Mouse (Mus musculus): ENCODE results near the gene Abcf2. TPM values are rescaled to one million over a fixed set of nuclear protein-coding genes. Genes with fewer than 3 reads are reported as not detected.
A peak's percentile ranks its signal among the peaks of the same experiment; 100 is the strongest.

Abcf2 gene
- total and polyA plus RNA-seq, 2 experiments from 2014 or later: 49.6 to 56.0 TPM

GRCm38 (mm10) chr5:24601071-24601835 is 24.0 kb upstream of the Abcf2 start:
- DNase-seq (ENCODE audit: low spot score) (no peak), ATAC-seq (ENCODE audit: insufficient read depth, low read depth) (0 out of 2 replicates have a peak, but pooled peaks have one; percentile 7)
- peak overlapping the region; percentile 98 for H3K27ac ChIP-seq (ENCODE audit: low read depth)
- no peaks in the 10 kb centered on the region for H3K36me3 ChIP-seq (replicated peaks; ENCODE audit: control insufficient read depth, insufficient read depth, low read length)
- peak overlapping the region; percentile 80 for H3K4me2 ChIP-seq (ENCODE audit: low read depth, low read length)
- H3K9me3 ChIP-seq (replicated peaks; ENCODE audit: control insufficient read depth, low read length): no peaks in the 10 kb centered on the region
- TF ChIP-seq CTCF (IDR thresholded peaks at IDR 0.05; ENCODE audit: low read depth): no peak
- no peak for TF ChIP-seq EP300 (IDR thresholded peaks at IDR 0.05; ENCODE audit: low read depth)
- 1% methylated on average over 33 of the region's 33 CpGs for whole genome bisulfite sequencing
- no peaks in the 10 kb centered on the region for H3K27me3 ChIP-seq (ENCODE audit: control insufficient read depth, insufficient read depth, low read length)
- H3K4me1 ChIP-seq (ENCODE audit: control insufficient read depth, insufficient read depth): peaks cover 39% of the 10 kb centered on the region
- H3K4me3 ChIP-seq (ENCODE audit: low read depth, low read length): peak overlapping the region; percentile 63
- H3K9ac ChIP-seq (replicated peaks; ENCODE audit: low read depth, low read length): peak overlapping the region; percentile 80

GRCm38 (mm10) chr5:24600236-24600635 is 23.0 kb upstream of the Abcf2 start:
- Histone ChIP-seq H3K27me3 (ENCODE audit: control insufficient read depth, insufficient read depth, low read length) (no peaks in the 10 kb centered on the region), H3K27ac (ENCODE audit: low read depth) (0 out of 2 replicates have a peak overlapping the region, but pooled peaks have one; percentile 98), H3K9me3 (replicated peaks; ENCODE audit: control insufficient read depth, low read length) (no peaks in the 10 kb centered on the region), H3K4me3 (ENCODE audit: low read depth, low read length) (no peak overlapping the region), H3K36me3 (replicated peaks; ENCODE audit: control insufficient read depth, insufficient read depth, low read length) (peaks cover 10% of the 10 kb centered on the region), H3K4me2 (ENCODE audit: low read depth, low read length) (peak overlapping the region; percentile 80; the same call in 1 of the 2 replicates), H3K4me1 (ENCODE audit: control insufficient read depth, insufficient read depth) (peaks cover 32% of the 10 kb centered on the region), H3K9ac (replicated peaks; ENCODE audit: low read depth, low read length) (no peak overlapping the region)
- ATAC-seq (ENCODE audit: insufficient read depth, low read depth) (no peak), DNase-seq (ENCODE audit: low spot score) (no peak)
- 44% methylated on average over 2 of the region's 2 CpGs for WGBS
- TF ChIP-seq EP300 (IDR thresholded peaks at IDR 0.05; ENCODE audit: low read depth) (no peak), CTCF (IDR thresholded peaks at IDR 0.05; ENCODE audit: low read depth) (no peak)

DNA sequence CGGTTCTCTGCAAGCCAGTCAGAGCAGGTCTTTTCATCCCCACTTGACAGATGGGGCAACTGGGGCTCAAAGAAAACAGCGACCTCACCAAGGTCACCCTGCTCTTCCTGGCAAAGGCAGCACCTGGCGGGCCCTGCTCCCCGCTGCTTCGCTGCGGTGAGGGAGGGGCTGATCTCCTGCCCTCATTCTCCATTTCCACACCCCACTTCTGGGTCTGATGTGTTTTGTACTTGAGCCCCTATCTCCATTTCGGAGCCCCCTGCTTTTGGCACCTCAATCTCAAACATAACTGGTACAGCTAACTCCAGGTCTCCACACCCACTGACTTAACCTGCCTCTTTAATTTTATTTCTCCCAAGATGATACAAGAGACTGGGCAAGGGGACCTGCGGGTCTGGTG is 21.9 kb upstream of the Abcf2 start:
- Histone ChIP-seq H3K4me1 (ENCODE audit: control insufficient read depth, insufficient read depth) (peaks cover 31% of the 10 kb centered on the region), H3K9ac (replicated peaks; ENCODE audit: low read depth, low read length) (0 out of 2 replicates have a peak overlapping the region, but pooled peaks have one; percentile 49), H3K4me3 (ENCODE audit: low read depth, low read length) (peak overlapping the region; percentile 44; the same call in 1 of the 2 replicates), H3K9me3 (replicated peaks; ENCODE audit: control insufficient read depth, low read length) (no peaks in the 10 kb centered on the region), H3K27me3 (ENCODE audit: control insufficient read depth, insufficient read depth, low read length) (no peaks in the 10 kb centered on the region), H3K4me2 (ENCODE audit: low read depth, low read length) (peak overlapping the region; percentile 78), H3K27ac (ENCODE audit: low read depth) (no peak overlapping the region), H3K36me3 (replicated peaks; ENCODE audit: control insufficient read depth, insufficient read depth, low read length) (peaks cover 20% of the 10 kb centered on the region)
- DNase-seq (ENCODE audit: low spot score): no peak
- 21% methylated on average over 8 of the region's 8 CpGs for WGBS
- no peak for ATAC-seq (ENCODE audit: insufficient read depth, low read depth)
- TF ChIP-seq CTCF (IDR thresholded peaks at IDR 0.05; ENCODE audit: low read depth) (no peak), EP300 (IDR thresholded peaks at IDR 0.05; ENCODE audit: low read depth) (no peak)

GRCm38 (mm10) chr5:24598570-24599006 is 21.3 kb upstream of the Abcf2 start:
- peak overlapping the region; percentile 44 for H3K4me3 ChIP-seq (ENCODE audit: low read depth, low read length)
- peak overlapping the region; percentile 49 for H3K9ac ChIP-seq (replicated peaks; ENCODE audit: low read depth, low read length)
- ATAC-seq (ENCODE audit: insufficient read depth, low read depth) (peak; percentile 7; the same call in 1 of the 2 replicates), DNase-seq (ENCODE audit: low spot score) (peak; percentile 37)
- H3K27ac ChIP-seq (ENCODE audit: low read depth): no peak overlapping the region
- WGBS: under 1% methylated on average over 39 of the region's 41 CpGs
- no peaks in the 10 kb centered on the region for H3K27me3 ChIP-seq (ENCODE audit: control insufficient read depth, insufficient read depth, low read length)
- peaks cover 24% of the 10 kb centered on the region for H3K36me3 ChIP-seq (replicated peaks; ENCODE audit: control insufficient read depth, insufficient read depth, low read length)
- no peak for TF ChIP-seq EP300 (IDR thresholded peaks at IDR 0.05; ENCODE audit: low read depth)
- TF ChIP-seq CTCF (IDR thresholded peaks at IDR 0.05; ENCODE audit: low read depth): peak; percentile 51
- H3K4me1 ChIP-seq (ENCODE audit: control insufficient read depth, insufficient read depth): peaks cover 26% of the 10 kb centered on the region
- H3K4me2 ChIP-seq (ENCODE audit: low read depth, low read length): peak overlapping the region; percentile 78
- H3K9me3 ChIP-seq (replicated peaks; ENCODE audit: control insufficient read depth, low read length): no peaks in the 10 kb centered on the region

- TF ChIP-seq CTCF (IDR thresholded peaks at IDR 0.05; ENCODE audit: low read depth) (no peak), EP300 (IDR thresholded peaks at IDR 0.05; ENCODE audit: low read depth) (no peak)
- DNase-seq (ENCODE audit: low spot score) (no peak), ATAC-seq (ENCODE audit: insufficient read depth, low read depth) (no peak)
- Histone ChIP-seq H3K9ac (replicated peaks; ENCODE audit: low read depth, low read length) (peak overlapping the region; percentile 49), H3K27ac (ENCODE audit: low read depth) (no peak overlapping the region), H3K4me3 (ENCODE audit: low read depth, low read length) (peak overlapping the region; percentile 44), H3K9me3 (replicated peaks; ENCODE audit: control insufficient read depth, low read length) (no peaks in the 10 kb centered on the region), H3K36me3 (replicated peaks; ENCODE audit: control insufficient read depth, insufficient read depth, low read length) (peaks cover 30% of the 10 kb centered on the region), H3K27me3 (ENCODE audit: control insufficient read depth, insufficient read depth, low read length) (no peaks in the 10 kb centered on the region), H3K4me2 (ENCODE audit: low read depth, low read length) (peak overlapping the region; percentile 78), H3K4me1 (ENCODE audit: control insufficient read depth, insufficient read depth) (peaks cover 20% of the 10 kb centered on the region)
- 35% methylated on average over 15 of the region's 15 CpGs for WGBS
These were observed 20.8 kb upstream of the Abcf2 start for GRCm38 (mm10) chr5:24597901-24598569.

Measured in heart, postnatal 0 days (tissue).